Mouse (Mus musculus): Measurements from ENCODE around the gene Armc7.
"Not testable (repeated sequence)": the region's sequence is repeated elsewhere in the genome, so short reads cannot be mapped to it uniquely, and the experiment has no call there.

Gene Armc7

GRCm38 (mm10) chr11:115492387-115492786 lies 16.9 kb downstream of the Armc7 start:
- DNase-seq: no peak

DNA sequence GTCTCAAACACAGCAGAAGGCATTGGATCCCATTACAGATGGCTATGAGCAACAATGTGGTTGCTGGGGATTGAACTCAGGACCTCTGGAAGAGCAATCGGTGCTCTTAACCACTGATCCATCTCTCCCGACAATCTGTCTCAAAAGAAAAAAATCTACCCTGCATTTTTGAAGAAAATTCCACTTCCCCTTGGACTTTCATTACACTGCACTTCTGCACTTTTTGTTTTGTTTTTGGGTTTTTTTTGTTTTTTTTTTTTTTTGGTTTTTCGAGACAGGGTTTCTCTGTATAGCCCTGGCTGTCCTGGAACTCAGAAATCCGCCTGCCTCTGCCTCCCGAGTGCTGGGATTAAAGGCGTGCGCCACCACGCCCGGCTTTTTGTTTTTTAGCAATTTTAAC lies 21.1 kb downstream of the Armc7 start:
- DNase-seq: not testable (repeated sequence)

DNA sequence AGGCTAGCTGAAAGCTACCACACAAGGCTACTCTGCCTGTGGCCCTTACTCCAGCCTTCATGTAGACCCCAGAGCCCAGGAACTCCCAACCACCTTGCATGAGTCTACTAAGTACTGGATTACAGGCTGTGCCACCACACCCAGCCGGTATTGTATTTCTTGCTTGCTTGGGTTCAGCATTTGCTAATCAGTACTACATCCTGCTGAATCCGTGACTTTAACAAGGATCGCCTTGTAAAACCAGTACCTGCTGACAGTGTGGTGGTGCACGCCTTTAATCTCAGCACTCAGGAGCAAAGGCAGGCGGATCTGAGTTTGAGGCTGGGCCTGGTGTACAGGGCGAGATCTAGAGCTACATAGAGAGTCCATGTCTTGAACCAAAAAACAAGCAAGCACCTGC lies 27.2 kb downstream of the Armc7 start:
- DNase-seq: no peak

DNA sequence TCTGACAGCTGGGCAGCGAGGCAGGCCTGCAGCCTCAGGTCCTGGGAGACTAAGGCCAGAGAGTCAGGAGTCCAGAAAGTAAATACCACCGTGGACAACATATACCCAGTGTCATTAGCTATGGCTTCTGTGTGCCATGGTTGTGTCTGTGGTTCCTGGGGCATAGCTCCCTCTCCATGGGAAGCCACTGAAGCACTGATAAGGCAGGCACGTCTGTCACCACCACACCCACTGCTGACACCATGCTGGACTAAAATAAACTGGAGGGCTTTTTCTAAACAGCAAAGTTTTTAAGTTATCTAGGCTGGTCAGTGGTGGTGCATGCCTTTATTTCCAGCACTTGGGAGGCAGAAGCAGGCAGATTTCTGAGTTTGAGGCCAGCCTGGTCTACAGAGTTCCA lies 31.1 kb downstream of the Armc7 start:
- DNase-seq: no peak

DNA sequence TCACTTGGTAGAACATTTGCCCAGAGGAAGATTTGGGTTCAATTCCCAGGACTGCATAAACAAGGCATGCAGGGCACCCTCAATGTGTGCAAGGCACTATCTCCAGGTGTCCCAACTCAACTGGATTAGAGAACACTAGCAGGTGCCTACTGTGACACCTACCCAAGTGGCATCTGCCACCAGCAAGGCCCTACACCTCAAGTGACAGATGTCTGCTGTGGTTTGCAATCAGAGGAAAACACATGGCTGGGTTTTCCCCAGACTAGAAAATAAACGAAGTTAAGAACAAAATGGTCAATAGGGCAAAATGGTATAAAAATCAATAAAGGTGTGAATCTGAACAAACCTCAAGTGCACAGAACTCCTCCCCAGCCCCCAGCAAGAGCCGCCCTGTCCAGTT lies 32.6 kb downstream of the Armc7 start:
- peak; percentile 54 for DNase-seq

DNA sequence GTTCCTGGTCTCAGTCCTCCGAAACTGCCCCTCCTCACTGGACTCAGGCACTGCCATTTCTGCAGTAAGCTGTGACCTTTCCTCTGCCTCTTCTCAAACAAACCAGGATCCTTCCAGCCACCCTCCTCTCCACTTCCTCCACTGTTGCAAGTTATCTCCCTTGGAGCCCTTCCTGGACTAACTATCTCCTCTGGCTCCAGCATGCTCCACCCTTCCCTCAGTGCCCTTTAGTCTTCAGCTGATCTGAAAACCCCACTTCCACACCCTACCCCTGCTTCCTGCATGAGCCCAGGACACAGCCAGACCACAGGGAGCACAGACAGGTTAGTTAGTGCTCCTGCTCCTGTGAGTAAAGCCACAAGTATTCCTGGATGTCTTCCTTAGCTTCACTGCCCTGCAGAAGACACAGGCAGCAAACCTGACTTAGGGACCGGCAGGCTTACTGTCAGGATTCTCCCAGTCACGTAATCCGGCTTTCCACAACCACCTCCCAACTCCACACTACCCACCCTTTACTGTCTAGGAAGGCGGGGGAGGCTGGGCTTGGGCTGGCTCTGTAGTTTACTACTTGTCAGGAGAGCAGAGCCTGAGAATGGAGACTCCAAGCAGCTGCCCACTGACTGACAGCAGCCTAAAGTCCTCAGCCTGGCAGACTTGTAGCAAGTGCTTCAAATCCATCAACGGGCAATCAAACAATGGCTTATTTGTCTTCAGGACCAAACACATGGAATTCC lies 34.5 kb downstream of the Armc7 start:
- DNase-seq: no peak

GRCm38 (mm10) chr11:115510507-115510888 lies 35.0 kb downstream of the Armc7 start:
- DNase-seq: no peak

DNA sequence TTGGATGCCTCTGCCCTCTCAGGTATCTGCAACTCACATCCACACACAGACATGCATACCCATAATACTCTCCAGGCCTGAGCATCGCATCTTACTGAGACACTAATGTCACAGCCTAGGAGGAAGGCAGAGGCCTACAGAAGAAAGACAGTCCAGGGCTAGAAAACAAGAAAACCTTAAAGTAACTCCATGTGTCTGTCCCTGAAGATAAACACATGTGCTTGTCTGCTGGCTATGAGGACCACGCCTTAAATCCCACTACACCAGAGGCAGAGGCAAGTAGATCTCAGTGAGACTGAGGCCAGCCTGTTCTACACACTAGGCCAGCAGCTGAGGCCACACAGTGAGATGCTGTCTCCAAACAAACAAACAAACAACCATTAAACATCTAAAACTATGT lies 35.7 kb downstream of the Armc7 start:
- no peak for DNase-seq

DNA sequence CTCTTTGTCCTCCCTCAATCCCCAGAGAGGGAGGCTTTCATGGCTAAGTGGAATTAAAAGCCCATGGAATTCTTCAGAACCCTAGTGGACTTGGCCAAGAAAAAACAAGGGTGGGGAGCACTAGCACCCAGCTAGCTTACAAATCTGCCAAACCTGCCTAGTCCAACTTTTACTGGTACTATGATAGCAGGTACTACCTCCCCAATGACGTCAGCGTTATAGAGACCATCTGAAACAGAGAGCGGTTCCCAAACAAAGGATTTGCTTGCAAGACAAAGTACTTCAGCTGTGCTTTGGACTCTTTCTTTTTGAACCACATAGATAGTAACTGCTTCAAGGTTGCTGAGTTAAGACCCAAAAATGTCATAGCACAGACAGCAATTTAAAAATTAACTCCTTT lies 36.5 kb downstream of the Armc7 start:
- no peak for DNase-seq

DNA sequence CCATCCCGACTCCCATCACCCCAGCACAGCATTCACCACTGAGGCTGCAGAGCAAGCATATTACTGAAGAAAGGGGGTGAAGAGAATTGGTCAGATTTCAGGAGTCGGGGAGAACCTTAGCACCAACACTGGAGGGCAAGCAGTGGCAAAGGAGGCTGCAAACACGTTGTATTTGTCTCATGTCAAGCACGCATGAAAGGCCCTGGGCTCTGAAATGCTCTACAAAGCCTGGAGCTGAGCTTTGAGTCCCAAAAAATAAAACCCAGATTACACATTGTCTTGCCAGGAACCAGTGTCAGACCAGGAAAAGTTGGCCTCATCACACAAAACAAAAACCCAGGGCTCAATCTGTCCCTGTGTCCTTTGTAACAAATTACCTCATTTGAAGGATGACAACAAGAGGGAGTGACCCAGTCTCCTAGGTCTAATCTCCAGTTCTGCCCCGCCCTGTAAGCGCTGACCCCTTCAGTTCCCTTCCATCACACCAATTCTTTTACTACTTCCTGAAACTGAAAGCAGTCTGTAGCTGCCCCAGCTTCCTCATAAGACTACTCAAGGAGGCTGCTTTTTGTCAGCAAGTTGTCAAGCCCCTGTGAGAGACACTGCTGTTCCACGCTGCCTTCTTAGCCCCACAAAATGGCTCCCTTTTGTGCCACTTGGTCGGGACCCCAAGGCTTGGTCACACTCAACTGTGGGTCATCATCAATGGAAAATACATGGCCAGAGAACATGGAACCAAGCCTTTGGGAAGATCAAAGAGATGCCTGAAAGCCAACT lies 37.1 kb downstream of the Armc7 start:
- DNase-seq: peak; percentile 59

DNA sequence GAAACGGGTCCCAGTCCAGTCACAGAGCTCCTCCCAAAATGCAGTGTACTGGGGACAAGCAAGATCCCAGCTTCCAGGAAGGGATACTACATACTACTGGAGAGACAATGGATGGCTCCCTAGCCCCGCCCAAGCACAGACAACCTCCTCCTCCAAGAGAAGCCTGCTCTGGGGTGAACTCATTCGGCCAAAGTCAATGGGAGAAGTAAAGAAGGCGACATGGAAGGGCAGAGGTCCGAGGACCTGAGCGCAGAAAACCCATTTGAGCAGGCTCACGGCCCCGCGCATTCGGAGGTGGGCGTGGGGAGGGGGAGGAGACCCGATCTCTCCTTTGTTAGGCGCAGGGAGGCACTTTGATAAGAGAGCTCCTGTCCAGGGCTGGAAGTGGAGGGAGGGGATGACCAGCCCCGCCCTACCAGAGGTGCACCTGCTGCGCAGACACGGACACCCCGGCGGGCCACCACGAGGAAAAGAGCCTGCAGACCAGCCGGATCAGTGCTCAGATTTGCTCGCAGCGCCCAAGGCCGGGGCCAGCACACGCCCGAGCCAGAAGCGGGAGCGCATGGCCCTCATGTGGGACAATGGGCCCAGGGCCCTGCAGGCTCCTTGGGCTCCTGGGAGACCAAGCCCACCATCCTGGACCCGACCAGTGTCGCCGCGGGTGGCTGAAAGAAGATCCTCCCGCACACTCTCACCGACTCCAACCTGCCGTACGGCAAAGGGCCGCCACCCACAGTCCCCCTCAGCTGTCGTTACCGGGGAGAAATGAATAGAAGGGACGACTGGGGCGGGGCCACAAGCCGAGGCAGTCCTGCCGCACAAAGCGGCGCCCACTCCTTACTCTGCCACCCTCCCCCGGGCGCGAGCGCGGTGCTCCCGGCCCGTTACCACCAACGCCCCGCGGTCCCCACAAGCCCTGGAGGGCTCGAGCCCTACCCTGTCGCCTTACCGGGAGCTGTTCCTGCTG lies 38.1 kb downstream of the Armc7 start:
- DNase-seq: peak; percentile 52

GRCm38 (mm10) chr11:115514238-115514663 lies 38.8 kb downstream of the Armc7 start, which contains the start of gene Jpt1:
Gene Jpt1, minus strand, starts transcription at chr11:115514387.
- DNase-seq: peak; percentile 99

DNA sequence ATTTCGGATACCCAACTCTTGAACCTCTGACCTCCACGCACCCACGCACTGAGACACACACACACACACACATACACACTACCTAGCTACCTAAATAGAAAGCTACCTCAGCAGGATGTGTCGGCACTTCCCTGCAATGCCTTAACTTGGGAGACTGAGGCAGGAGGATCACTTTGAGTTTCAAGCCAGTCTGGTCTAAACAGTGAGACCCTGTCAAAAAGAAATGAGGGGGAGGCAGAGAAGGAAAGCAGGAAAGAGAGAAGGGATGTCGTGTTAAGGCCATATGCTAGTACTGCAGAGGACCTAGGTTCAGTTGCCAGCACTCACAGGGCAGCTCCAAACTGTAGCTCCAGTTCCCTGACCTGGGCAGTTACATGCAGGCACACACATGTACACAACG lies 39.6 kb downstream of the Armc7 start:
- no peak for DNase-seq

DNA sequence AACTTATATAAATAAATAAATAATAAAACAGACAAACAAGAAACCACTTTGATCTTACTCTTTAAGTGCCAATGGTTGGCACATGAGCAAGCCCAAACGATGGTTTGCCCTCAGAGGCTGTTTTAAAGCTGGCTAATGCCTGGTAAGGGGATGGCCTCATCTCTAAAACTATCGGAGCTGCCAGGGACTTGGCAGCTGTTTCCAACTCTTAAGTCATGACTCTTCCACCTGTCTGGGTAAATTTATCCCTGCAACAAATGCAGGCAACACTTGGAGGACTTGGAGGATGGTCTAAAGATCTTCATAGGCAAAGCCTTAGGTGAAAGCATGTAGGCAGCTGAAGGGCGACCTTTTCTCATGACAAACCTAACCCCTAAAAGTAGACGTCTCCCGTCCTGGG lies 41.5 kb downstream of the Armc7 start:
- DNase-seq: no peak

DNA sequence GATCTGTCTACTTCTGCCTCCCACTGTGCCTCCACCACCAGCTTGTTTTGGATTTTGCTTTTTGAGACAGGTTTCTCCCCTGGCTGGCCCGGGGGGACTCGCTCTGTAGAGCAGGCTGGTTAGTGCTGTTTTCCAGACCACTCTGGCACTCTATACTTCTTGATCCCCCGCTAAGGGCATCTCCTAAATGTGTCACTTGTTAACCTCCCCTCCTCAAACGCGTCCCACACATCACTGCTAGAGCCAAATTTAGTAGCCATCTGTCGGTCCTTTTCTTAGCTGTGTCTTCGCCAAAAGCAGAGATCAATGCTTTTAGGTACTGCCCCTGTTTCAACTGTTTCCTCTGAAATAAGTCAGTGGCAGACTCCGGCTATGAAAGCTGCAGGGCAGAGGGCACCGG lies 43.2 kb downstream of the Armc7 start:
- no peak for DNase-seq

DNA sequence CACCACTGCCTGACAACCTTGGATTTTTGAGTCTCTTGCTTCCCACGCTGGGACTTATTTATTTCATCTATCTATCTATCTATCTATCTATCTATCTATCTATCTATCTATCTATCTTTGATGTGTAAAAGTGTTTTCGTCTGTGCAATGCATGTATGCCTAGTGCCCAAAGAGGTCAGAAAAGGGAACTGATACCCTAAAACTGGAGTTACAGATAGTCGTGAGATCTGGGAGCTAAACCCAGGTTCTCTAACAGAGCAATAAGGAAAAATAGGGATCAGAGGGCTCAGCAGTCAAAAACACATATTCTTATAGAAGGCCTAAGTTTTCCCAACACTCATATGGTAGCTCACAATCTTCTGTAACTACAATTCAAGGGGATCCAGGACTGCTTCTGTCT lies 44.1 kb downstream of the Armc7 start:
- DNase-seq: no peak

DNA sequence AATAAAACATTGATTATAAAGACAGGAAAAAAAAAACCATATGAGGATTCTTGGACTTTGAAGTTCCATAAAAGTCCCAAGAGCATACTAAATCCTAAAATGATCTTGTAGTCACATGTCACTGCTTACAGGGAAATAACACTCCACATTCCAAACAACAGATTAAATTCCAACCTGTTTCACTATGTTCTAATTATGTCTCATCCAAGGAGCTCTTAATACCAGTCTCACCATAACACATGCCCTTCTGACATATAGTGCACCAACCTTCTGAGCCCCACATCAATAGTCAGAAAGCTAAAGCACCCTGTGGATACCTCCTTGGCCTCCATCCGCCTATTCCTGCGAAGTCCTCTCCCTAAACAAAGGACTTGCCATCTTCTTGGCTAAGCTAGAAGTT lies 44.8 kb downstream of the Armc7 start:
- DNase-seq: no peak

DNA sequence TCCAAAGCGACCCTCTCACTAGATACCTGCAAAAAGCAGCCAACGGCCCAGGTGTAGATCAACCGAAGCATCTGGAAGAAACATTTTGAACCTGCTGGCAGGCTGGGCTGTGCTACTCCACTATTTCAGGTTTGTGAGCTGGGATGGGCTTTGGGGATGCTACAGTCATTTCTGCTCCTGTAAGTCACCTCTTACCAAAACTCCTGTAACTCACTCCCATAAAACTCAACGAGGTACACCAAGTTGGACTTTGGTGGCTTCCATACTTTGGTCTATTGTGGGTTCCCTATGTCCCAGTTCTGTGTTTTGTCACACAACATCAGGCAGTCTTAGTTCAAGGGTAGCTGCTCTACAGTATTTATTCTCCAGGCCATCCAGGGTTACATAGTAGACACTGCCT lies 45.6 kb downstream of the Armc7 start:
- no peak for DNase-seq

DNA sequence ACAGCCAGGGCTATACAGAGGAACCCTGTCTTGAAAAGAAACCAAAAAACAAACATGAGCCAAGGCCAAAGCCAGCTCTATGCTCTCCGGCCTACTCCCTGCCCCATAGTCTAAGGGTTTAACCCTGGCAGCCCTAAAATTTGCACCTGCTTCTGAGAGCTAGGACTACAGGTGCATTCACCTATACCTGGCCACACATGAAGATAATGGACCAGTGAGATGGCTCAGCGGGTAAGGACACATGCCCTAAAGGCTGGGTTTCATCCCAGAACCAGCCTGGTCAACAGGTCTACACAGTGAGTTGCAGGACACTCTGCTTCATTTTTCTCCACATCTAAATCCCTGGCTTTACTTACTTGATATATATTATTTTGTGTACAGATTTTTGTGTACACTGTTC lies 46.8 kb downstream of the Armc7 start:
- no peak for DNase-seq

DNA sequence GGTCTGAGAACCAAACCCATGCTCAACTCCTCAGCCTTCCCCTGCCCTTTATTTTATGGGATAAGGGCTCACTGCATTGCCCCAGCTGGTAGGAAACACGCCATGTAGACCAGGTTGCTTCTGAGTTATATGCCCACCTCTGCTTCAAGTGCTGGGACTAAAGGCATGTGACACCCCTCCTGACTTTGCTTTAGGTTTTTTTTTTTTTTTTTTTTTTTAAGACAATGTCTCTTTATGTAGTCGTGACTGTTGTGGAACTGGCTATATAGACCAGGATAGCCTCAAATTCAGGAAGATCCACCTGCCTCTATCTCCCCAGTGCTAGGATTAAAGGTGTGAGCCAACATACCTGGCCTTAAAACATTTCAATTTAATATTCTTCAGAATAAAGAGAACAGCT lies 47.2 kb downstream of the Armc7 start:
- no peak for DNase-seq

DNA sequence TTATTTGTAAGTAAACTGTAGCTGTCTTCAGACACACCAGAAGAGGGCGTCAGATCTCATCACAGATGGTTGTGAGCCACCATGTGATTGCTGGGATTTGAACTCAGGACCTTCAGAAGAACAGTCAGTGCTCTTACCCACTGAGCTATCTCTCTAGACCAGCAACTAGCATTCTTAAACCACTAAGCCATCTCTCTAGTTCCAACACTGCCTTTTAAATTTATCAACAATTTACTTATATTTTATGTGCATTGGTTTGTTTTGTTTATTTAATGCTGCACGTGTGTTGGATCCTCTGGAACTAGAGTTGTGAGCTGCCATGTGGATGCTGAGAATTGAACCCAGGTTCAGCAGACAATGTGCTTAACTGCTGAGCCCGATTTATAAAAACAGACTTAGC lies 51.0 kb downstream of the Armc7 start:
- DNase-seq: not testable (repeated sequence)

DNA sequence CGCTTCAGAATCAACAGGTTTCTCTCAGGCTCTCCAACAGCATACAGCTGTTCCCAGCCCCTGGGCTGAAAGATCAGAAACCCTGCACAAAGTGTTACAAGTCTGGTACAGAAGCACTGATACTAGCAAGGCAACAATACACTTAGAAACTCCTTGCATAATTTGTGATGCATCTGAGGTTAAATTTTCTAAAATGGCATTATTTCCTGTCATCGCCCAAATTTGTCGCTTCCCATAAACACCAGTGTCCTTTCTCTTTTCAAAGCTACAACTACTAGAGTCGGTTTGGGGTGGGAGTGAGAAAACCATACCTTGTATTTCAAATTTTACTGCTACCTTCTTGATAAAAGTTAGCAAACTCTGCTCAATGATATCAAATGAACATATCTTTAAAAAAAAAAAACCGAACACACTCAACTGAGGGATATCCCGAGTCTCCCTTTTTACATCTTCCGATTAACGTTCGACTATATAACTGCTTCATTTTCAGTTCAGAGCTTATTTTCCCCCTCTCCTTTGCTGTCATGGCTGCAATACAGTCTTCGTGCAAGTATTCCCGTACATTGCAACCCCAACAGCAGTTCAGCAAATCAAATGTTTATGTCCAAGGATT lies 59.4 kb downstream of the Armc7 start:
- peak; percentile 23 for DNase-seq
